Mouse (Mus musculus) ES-E14 (cell line): ENCODE results near the gene Atrn. TPM values are rescaled to one million over a fixed set of nuclear protein-coding genes. Genes with fewer than 3 reads are reported as not detected.

Experiments
- DNase-seq: peaks from one replicate; pipeline ENCODE4 v3.0.0-alpha.2; 2013; ENCODE audit warnings: low read depth, low spot score
- H3K27ac ChIP-seq: 2 replicates; pipeline ENCODE4 v1.5.1; 2012; ENCODE audit warnings: low read depth, mild to moderate bottlenecking, low read length, moderate library complexity, mixed read lengths; ENCODE audit not compliant: poor library complexity, insufficient read depth, severe bottlenecking
- H3K36me3 ChIP-seq: 2 replicates; pipeline ENCODE4 v1.6.1; 2012; ENCODE audit warnings: mild to moderate bottlenecking, low read length, moderate library complexity, mixed read lengths; ENCODE audit not compliant: control insufficient read depth, poor library complexity, insufficient read depth, severe bottlenecking
- H3K4me1 ChIP-seq, 2 experiments: fragments of 150-350 bp in 1 of 2; sonication (generic) in 1 of 2; 2 replicates each; pipeline ENCODE4 v1.6.1; 2012; ENCODE audit warnings: low read length in 2 of 2, mild to moderate bottlenecking in 1 of 2, mixed read lengths in 1 of 2; ENCODE audit not compliant: control insufficient read depth in 2 of 2, insufficient read depth in 2 of 2, poor library complexity in 1 of 2
- H3K4me3 ChIP-seq, 2 experiments: fragments of 150-350 bp in 1 of 2; sonication (generic) in 1 of 2; 2 replicates each; pipeline ENCODE4 v1.5.1; 2012; ENCODE audit warnings: low read length in 2 of 2, low read depth in 1 of 2, mild to moderate bottlenecking in 1 of 2, mixed read lengths in 1 of 2; ENCODE audit not compliant: insufficient read depth in 1 of 2, poor library complexity in 1 of 2, severe bottlenecking in 1 of 2
- H3K9ac ChIP-seq: 2 replicates; pipeline ENCODE4 v1.6.1; 2012; ENCODE audit warnings: low read depth, mild to moderate bottlenecking, low read length, mixed read lengths; ENCODE audit not compliant: poor library complexity, insufficient read depth, severe bottlenecking
- H3K9me3 ChIP-seq: fragments of 150-350 bp; sonication (generic); 2 replicates; pipeline ENCODE4 v1.6.1; 2012; ENCODE audit warnings: low read depth, mild to moderate bottlenecking, low read length; ENCODE audit not compliant: control insufficient read depth, insufficient read depth
- CHD2 ChIP-seq: IDR thresholded peaks from 2 replicates; pipeline ENCODE4 v1.6.1; 2014; ENCODE audit warnings: mild to moderate bottlenecking, low read depth, low read length, inconsistent platforms
- HCFC1 ChIP-seq: IDR thresholded peaks from 2 replicates; pipeline ENCODE4 v1.6.1; 2012; ENCODE audit warnings: low read length, inconsistent platforms, borderline replicate concordance; ENCODE audit not compliant: insufficient read depth
- MAFK ChIP-seq: IDR thresholded peaks from 2 replicates; pipeline ENCODE4 v1.6.1; 2014; ENCODE audit warnings: mild to moderate bottlenecking, low read depth, low read length, inconsistent platforms; ENCODE audit not compliant: insufficient read depth
- ZC3H11A ChIP-seq: IDR thresholded peaks from 2 replicates; pipeline ENCODE4 v1.6.1; 2012; ENCODE audit warnings: low read depth, mild to moderate bottlenecking, inconsistent platforms, low read length, borderline replicate concordance
- ZNF384 ChIP-seq: IDR thresholded peaks from 2 replicates; pipeline ENCODE4 v1.6.1; 2012; ENCODE audit warnings: low read depth, low read length, inconsistent platforms
- in situ Hi-C, 2 experiments: fragments of 600-800 bp; cut with MboI; formaldehyde crosslinking; loops; one replicate each; pipeline ENCODE4 v1.15.1; 2025; ENCODE audit warnings: low sequenced_read_pairs in 2 of 2, inconsistent platforms in 1 of 2; ENCODE audit not compliant: unreplicated experiment in 2 of 2
- total RNA-seq: library from RNA; depleted of rRNA; stranded (reverse); fragments of 300-350 nt; gene quantifications from 2 replicates; pipeline ENCODE4 v1.2.3, GENCODE M21; 2012

Gene Atrn
- total RNA-seq, 1 experiment, result 17.0 TPM

DNA sequence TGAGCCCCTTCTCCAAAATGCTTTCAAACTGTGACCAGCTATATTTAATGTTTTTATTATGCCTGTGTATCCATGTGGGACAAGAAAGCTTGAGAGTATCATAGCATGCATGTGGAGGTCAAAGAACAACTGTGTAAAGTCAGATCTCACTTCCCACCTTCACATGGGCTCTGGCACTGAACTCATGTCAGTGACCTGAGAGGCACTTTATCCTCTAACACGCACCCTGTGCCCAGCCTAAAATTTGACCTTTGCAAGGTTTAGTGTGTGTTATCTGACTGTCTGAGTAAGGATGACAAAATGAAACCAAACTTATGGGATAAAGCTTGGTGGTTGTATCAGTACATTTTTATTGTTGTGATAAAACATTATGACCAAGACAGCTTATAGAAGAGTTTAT lies 104.3 kb downstream of the Atrn start:
- TF ChIP-seq CHD2 (no peak), ZNF384 (no peak), MAFK (no peak), ZC3H11A (no peak), HCFC1 (no peak)
- no peak for DNase-seq
- Histone ChIP-seq H3K4me1 (no peaks in the 10 kb centered on the region), H3K9me3 (no peaks in the 10 kb centered on the region), H3K4me3 (no peak overlapping the region), H3K9ac (no peak overlapping the region), H3K36me3 (no peaks in the 10 kb centered on the region; the same call in 1 of the 2 replicates), H3K27ac (no peak overlapping the region)
- in situ Hi-C loops, result no loop called here

DNA sequence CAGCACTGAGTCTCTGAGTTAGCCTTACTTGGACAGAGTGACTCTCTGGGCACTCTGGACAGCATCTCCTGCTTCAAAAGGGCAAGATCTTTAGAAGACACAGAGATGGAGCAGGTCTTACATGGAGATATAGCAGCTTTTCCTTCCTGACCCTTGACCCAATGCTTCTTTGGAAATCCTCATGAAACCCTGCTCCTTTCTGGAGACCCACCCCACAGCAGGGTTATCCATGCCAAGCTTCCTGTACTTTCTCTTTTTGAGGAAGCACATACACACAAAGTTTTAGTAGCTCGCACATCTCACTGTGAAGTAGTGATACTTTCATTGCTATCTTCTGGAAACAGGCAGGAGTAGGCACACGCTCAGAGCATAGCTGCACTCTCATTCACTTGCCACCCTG lies 118.9 kb downstream of the Atrn start:
- DNase-seq, result no peak
- Histone ChIP-seq H3K4me3 (no peak overlapping the region), H3K27ac (no peak overlapping the region), H3K36me3 (peaks cover 7% of the 10 kb centered on the region), H3K4me1 (no peaks in the 10 kb centered on the region), H3K9ac (no peak overlapping the region), H3K9me3 (no peaks in the 10 kb centered on the region)
- TF ChIP-seq HCFC1 (no peak), ZNF384 (no peak), CHD2 (no peak), ZC3H11A (no peak), MAFK (no peak)
- in situ Hi-C loops, result no loop called here

DNA sequence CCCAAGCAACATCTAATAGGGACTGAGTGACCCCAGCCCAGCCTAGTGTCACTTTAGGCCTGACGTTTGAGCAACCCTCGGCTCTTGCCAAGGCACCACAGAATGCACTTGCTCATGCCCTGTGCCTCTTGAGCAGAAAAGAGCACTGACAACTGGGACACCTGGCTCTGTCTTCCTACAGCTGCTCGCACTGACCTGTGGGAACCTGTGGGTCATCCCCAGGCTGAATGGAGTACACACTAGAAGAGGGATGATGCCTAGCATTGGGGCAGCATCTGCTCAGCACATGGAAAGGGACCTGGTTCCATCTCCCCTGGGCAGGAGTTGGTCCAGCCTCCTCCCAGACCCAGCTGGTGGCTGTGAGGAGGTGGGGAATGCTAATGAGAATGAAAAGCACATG lies 120.6 kb downstream of the Atrn start:
- Histone ChIP-seq H3K27ac (no peak overlapping the region; the same call in 1 of the 2 replicates), H3K9ac (no peak overlapping the region), H3K9me3 (no peaks in the 10 kb centered on the region), H3K36me3 (peaks cover 7% of the 10 kb centered on the region), H3K4me1 (no peaks in the 10 kb centered on the region), H3K4me3 (no peak overlapping the region)
- TF ChIP-seq HCFC1 (no peak), ZNF384 (no peak), ZC3H11A (no peak), CHD2 (no peak), MAFK (no peak)
- no peak for DNase-seq
- in situ Hi-C loops, result no loop called here

DNA sequence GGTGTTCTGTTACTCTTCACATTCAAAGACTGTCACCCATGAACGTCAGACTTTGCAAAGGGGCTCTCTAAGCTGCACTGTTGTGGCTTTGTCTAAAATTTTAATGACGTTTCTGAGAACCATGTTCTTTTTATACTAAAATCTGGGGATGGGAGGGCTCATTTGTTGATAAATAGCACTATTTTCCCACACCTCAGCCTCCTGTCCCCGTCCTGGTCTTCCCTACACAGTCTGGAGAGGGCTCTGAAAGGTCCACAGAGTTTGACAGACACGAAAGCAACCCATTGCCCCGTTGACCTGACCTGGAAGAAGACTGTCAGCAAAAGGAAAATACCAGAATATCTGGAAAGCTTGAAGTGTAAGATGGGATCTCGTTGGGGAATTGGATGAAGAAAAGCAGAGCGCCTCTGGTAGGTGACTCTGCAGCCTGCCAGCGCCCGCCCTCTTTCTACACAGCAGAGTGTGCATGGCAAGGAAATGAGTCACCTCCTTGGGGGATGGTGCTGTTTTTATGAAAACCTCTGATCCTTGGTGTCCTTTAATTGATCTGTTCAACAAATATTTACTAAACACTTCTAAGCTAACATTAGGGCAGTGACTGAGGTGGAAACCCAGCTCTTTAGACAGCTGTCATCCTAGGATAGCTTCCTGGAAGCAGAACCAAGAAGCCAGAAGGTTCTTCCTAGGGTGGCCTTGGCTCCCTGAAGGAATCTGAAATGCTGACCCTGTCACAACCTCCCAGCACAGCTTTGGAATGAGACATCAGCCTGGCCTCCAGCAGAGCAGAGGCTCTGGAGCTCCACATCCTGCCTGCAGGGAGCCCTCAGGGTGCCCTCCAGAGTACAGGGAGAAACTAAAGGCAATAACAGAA lies 123.0 kb downstream of the Atrn start:
- Histone ChIP-seq H3K27ac (no peak overlapping the region), H3K9ac (no peak overlapping the region), H3K36me3 (peaks cover 7% of the 10 kb centered on the region), H3K4me3 (no peak overlapping the region), H3K4me1 (no peaks in the 10 kb centered on the region), H3K9me3 (no peaks in the 10 kb centered on the region)
- in situ Hi-C loops, result no loop called here
- TF ChIP-seq HCFC1, result no peak
- no peak for TF ChIP-seq CHD2
- no peak for TF ChIP-seq MAFK
- TF ChIP-seq ZNF384, result no peak
- no peak for TF ChIP-seq ZC3H11A
- DNase-seq, result no peak
